Mouse (Mus musculus): ENCODE measurements around the gene Xaf1. TPM values are rescaled to one million over a fixed set of nuclear protein-coding genes. Genes with fewer than 3 reads are reported as not detected.

Xaf1 gene
- total RNA-seq (2021), result 10 to 100 TPM; 10.0 to 10.8 TPM
- long read RNA-seq, experiment 1, partial matches to known transcripts, result 0 of 4 reads
- long read RNA-seq, experiment 1, other reads (novel, unspliced or antisense), result 2 of 4 reads
- long read RNA-seq, experiment 2, partial matches to known transcripts, result 1 of 4 reads
- long read RNA-seq, experiment 2, other reads (novel, unspliced or antisense), result 0 of 4 reads

- DNase-seq (ENCODE audit: low spot score in 2 of 2), result peak in 1 of 2 experiments; percentile 55
These were observed at the start of gene Xaf1 for GRCm38 (mm10) chr11:72301334-72301733. TSS of gene Xaf1 (plus strand) at chr11:72301629.

- no peak for DNase-seq (ENCODE audit: low spot score in 2 of 2)
These were observed 45.8 kb upstream of the Xaf1 start for GRCm38 (mm10) chr11:72255629-72256028.

- no peak for DNase-seq (ENCODE audit: low spot score in 2 of 2)
These were observed 45.0 kb upstream of the Xaf1 start for GRCm38 (mm10) chr11:72256441-72256840.

- DNase-seq (ENCODE audit: low spot score in 2 of 2), result no peak
These were observed 35.9 kb upstream of the Xaf1 start for GRCm38 (mm10) chr11:72265483-72265882.

- peak in 1 of 2 experiments; percentile 55 for DNase-seq (ENCODE audit: low spot score in 2 of 2)
These were observed 35.0 kb upstream of the Xaf1 start for GRCm38 (mm10) chr11:72266207-72266959.

GRCm38 (mm10) chr11:72266960-72267560, 34.4 kb upstream of the Xaf1 start, which contains the start of gene Slc13a5:
TSS of gene Slc13a5 (minus strand) at chr11:72267222.
- DNase-seq (ENCODE audit: low spot score in 2 of 2), result no peak

GRCm38 (mm10) chr11:72271761-72272160, 29.7 kb upstream of the Xaf1 start:
- no peak for DNase-seq (ENCODE audit: low spot score in 2 of 2)

GRCm38 (mm10) chr11:72273341-72273740, 28.1 kb upstream of the Xaf1 start:
- DNase-seq (ENCODE audit: low spot score in 2 of 2), result no peak

- DNase-seq (ENCODE audit: low spot score in 2 of 2), result no peak
These were observed 20.1 kb upstream of the Xaf1 start for GRCm38 (mm10) chr11:72281143-72281851.

GRCm38 (mm10) chr11:72281852-72282400, 19.5 kb upstream of the Xaf1 start:
- no peak for DNase-seq (ENCODE audit: low spot score in 2 of 2)

- no peak for DNase-seq (ENCODE audit: low spot score in 2 of 2)
These were observed 17.8 kb upstream of the Xaf1 start for GRCm38 (mm10) chr11:72283486-72284224.

GRCm38 (mm10) chr11:72284532-72285182, 16.8 kb upstream of the Xaf1 start:
- no peak for DNase-seq (ENCODE audit: low spot score in 2 of 2)

GRCm38 (mm10) chr11:72285971-72286480, 15.4 kb upstream of the Xaf1 start:
- no peak for DNase-seq (ENCODE audit: low spot score in 2 of 2)

GRCm38 (mm10) chr11:72286651-72287050, 14.8 kb upstream of the Xaf1 start:
- no peak for DNase-seq (ENCODE audit: low spot score in 2 of 2)

- DNase-seq (ENCODE audit: low spot score in 2 of 2), result no peak
These were observed 14.3 kb upstream of the Xaf1 start for GRCm38 (mm10) chr11:72287126-72287525.

GRCm38 (mm10) chr11:72287543-72287942, 13.9 kb upstream of the Xaf1 start:
- no peak for DNase-seq (ENCODE audit: low spot score in 2 of 2)

- DNase-seq (ENCODE audit: low spot score in 2 of 2), result no peak
These were observed 8.3 kb upstream of the Xaf1 start for GRCm38 (mm10) chr11:72293116-72293515.

- peak in 1 of 2 experiments; percentile 61 for DNase-seq (ENCODE audit: low spot score in 2 of 2)
These were observed 801 bp downstream of the Xaf1 start for GRCm38 (mm10) chr11:72302230-72302629.

- DNase-seq (ENCODE audit: low spot score in 2 of 2), result no peak
These were observed 6.0 kb downstream of the Xaf1 start for GRCm38 (mm10) chr11:72307461-72307860.

GRCm38 (mm10) chr11:72308982-72309381, 7.6 kb downstream of the Xaf1 start:
- DNase-seq (ENCODE audit: low spot score in 2 of 2), result no peak
